Mouse (Mus musculus): ENCODE results near the gene Sp9. TPM values are rescaled to one million over a fixed set of nuclear protein-coding genes. Genes with fewer than 3 reads are reported as not detected.

Sp9 gene
- 0.13 and 0.55 TPM in 2 replicates for total RNA-seq (2012; rRNA removed)
- not detected in 2 replicates for total RNA-seq (2014; rRNA removed)
- polyA plus RNA-seq (2012; ENCODE audit: insufficient read length, low read depth), result not detected in 2 replicates

DNA sequence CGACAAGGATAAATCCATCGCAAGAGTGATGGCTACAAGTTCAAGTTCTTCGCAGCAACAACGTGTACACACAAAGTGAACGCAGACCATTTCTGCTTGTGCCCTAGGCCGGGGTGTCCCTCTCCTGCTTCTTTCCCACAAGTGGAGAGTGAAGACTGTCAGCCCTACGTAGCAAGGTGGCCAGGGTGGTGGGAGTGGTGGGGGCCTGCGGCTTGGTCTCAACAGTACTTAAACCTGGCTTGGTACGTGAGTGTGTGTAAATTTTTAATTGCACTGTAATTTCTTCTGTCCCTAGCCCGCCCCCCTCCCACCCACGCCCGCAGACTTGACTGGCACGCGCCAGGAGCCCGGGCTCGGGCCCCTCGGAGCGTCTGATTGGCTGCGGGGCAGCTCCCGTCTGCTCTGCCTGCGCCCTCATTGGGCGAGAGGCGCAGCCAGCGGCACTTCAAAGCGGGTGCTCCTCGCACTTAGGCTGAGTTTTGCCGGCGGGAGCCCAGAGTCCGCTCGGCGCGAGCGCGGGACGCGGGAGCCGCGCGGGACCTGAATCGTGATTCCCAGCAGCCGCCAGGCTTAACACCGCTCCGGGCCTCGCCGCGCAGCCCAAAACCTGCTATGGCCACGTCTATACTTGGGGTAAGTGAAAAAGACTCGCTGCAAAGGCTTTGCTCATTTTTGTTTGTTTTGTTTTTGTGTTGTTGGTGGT is at the start of gene Sp9:
Gene Sp9, plus strand, starts transcription at position 467 of the 703 bp plus-strand sequence.
- H3K79me2 ChIP-seq (replicated peaks; ENCODE audit: control insufficient read depth, extremely low read depth, insufficient read depth, poor library complexity, severe bottlenecking), result no peaks in the 10 kb centered on the region
- H3K9me3 ChIP-seq (replicated peaks; ENCODE audit: low read length), result peaks cover 19% of the 10 kb centered on the region
- in situ Hi-C loops (cut with MboI; ENCODE audit: low pct_ligation_motif_present, low pct_unique_long_range_greater_than_20kb, low sequenced_read_pairs), result no loop called here
- dilution Hi-C loops (cut with MboI; ENCODE audit: extremely low pct_ligation_motif_present, extremely low pct_unique_long_range_greater_than_20kb, low sequenced_read_pairs), result no loop called here
- no peak for DNase-seq (ENCODE audit: extremely low read depth)
- H3K4me2 ChIP-seq (ENCODE audit: insufficient read depth, low read depth, poor library complexity, severe bottlenecking), result peak within 1 kb of the TSS; percentile 47; the same call in 1 of the 2 replicates
- H3K36me3 ChIP-seq (replicated peaks in 1 of 2; ENCODE audit: control insufficient read depth in 1 of 2, insufficient read depth in 1 of 2, low read length in 1 of 2), result no peaks in the 10 kb centered on the region
- no peaks in the 10 kb centered on the region; a peak in 1 of 4 replicates for H3K4me1 ChIP-seq (ENCODE audit: control insufficient read depth in 1 of 2, insufficient read depth in 2 of 2)
- H3K27me3 ChIP-seq (replicated peaks), result peaks cover 28% of the 10 kb centered on the region
- no peak within 1 kb of the TSS for H3K27ac ChIP-seq (ENCODE audit: insufficient read depth, low read depth)
- H3K4me3 ChIP-seq (replicated peaks in 1 of 3; ENCODE audit: low read depth in 2 of 3, low read length in 2 of 3, poor library complexity in 1 of 3), result peak within 1 kb of the TSS in 1 of 3 experiments; percentile 67
- peak within 1 kb of the TSS; percentile 46; the same call in 1 of the 2 replicates for H3K9ac ChIP-seq (ENCODE audit: insufficient read depth, low read depth)
- TF ChIP-seq USF1 (IDR thresholded peaks at IDR 0.05; ENCODE audit: low read depth, low read length) (no peak), ZMIZ1 (IDR thresholded peaks at IDR 0.05; ENCODE audit: low read depth, low read length) (no peak), PAX5 (IDR thresholded peaks at IDR 0.05; ENCODE audit: low read length) (no peak), CHD2 (IDR thresholded peaks at IDR 0.05; ENCODE audit: low read length) (no peak), BHLHE40 (IDR thresholded peaks at IDR 0.05; ENCODE audit: low read depth, low read length) (no peak), GABPA (IDR thresholded peaks at IDR 0.05; ENCODE audit: insufficient replicate concordance, low read depth, low read length) (no peak), E2F4 (IDR thresholded peaks at IDR 0.05; ENCODE audit: insufficient replicate concordance, low read depth, low read length) (no peak), POLR2A (IDR thresholded peaks at IDR 0.05; ENCODE audit: low read depth, low read length) (no peak), KAT2A (IDR thresholded peaks at IDR 0.05; ENCODE audit: insufficient replicate concordance, low read length) (no peak), POLR2AphosphoS2 (IDR thresholded peaks at IDR 0.05; ENCODE audit: low read depth, low read length) (no peak), JUND (conservative IDR thresholded peaks at IDR 0.05; ENCODE audit: low read depth, low read length) (no peak), ELF1 (IDR thresholded peaks at IDR 0.05; ENCODE audit: low read depth, low read length) (no peak), HCFC1 (IDR thresholded peaks at IDR 0.05; ENCODE audit: low read depth, low read length) (no peak), TBP (conservative IDR thresholded peaks at IDR 0.05; ENCODE audit: low read depth, low read length) (no peak), ZC3H11A (IDR thresholded peaks at IDR 0.05; ENCODE audit: low read depth, low read length) (no peak), ZKSCAN1 (IDR thresholded peaks at IDR 0.05; ENCODE audit: borderline replicate concordance, low read depth, low read length) (no peak), MAZ (IDR thresholded peaks at IDR 0.05; ENCODE audit: low read depth, low read length) (no peak), MYC (IDR thresholded peaks at IDR 0.05; ENCODE audit: low read depth, low read length) (no peak), NELFE (IDR thresholded peaks at IDR 0.05; ENCODE audit: low read depth, low read length) (no peak)

- no peaks in the 10 kb centered on the region for H3K36me3 ChIP-seq (replicated peaks in 1 of 2; ENCODE audit: control insufficient read depth in 1 of 2, insufficient read depth in 1 of 2, low read length in 1 of 2)
- dilution Hi-C loops (cut with MboI; ENCODE audit: extremely low pct_ligation_motif_present, extremely low pct_unique_long_range_greater_than_20kb, low sequenced_read_pairs), result no loop called here
- H3K4me1 ChIP-seq (ENCODE audit: control insufficient read depth in 1 of 2, insufficient read depth in 2 of 2), result no peaks in the 10 kb centered on the region
- DNase-seq (ENCODE audit: extremely low read depth), result no peak
- TF ChIP-seq MXI1 (IDR thresholded peaks at IDR 0.05; ENCODE audit: low read depth, low read length) (no peak), SIN3A (IDR thresholded peaks at IDR 0.05; ENCODE audit: low read length) (no peak), HCFC1 (IDR thresholded peaks at IDR 0.05; ENCODE audit: low read depth, low read length) (no peak), E2F4 (IDR thresholded peaks at IDR 0.05; ENCODE audit: insufficient replicate concordance, low read depth, low read length) (no peak), ETS1 (conservative IDR thresholded peaks at IDR 0.05; ENCODE audit: low read depth, low read length) (no peak), ZMIZ1 (IDR thresholded peaks at IDR 0.05; ENCODE audit: low read depth, low read length) (no peak), CHD2 (IDR thresholded peaks at IDR 0.05; ENCODE audit: low read length) (no peak), MAFK (IDR thresholded peaks at IDR 0.05; ENCODE audit: insufficient replicate concordance, low read length) (no peak), RCOR1 (conservative IDR thresholded peaks at IDR 0.05; ENCODE audit: low read depth, low read length) (no peak), PAX5 (IDR thresholded peaks at IDR 0.05; ENCODE audit: low read length) (no peak), ZNF384 (IDR thresholded peaks at IDR 0.05; ENCODE audit: low read depth, low read length) (no peak), POLR2AphosphoS2 (IDR thresholded peaks at IDR 0.05; ENCODE audit: low read depth, low read length) (no peak), CHD1 (IDR thresholded peaks at IDR 0.05; ENCODE audit: low read depth, low read length) (no peak), TBP (conservative IDR thresholded peaks at IDR 0.05; ENCODE audit: low read depth, low read length) (no peak), NRF1 (IDR thresholded peaks at IDR 0.05; ENCODE audit: low read depth, low read length) (no peak)
- H3K4me3 ChIP-seq (replicated peaks in 1 of 3; ENCODE audit: low read depth in 2 of 3, low read length in 2 of 3, poor library complexity in 1 of 3), result no peak overlapping the region
- no peaks in the 10 kb centered on the region for H3K79me2 ChIP-seq (replicated peaks; ENCODE audit: control insufficient read depth, extremely low read depth, insufficient read depth, poor library complexity, severe bottlenecking)
- no peak overlapping the region for H3K4me2 ChIP-seq (ENCODE audit: insufficient read depth, low read depth, poor library complexity, severe bottlenecking)
- no peaks in the 10 kb centered on the region for H3K9me3 ChIP-seq (replicated peaks; ENCODE audit: low read length)
- H3K9ac ChIP-seq (ENCODE audit: insufficient read depth, low read depth), result no peak overlapping the region
- no peaks in the 10 kb centered on the region for H3K27me3 ChIP-seq (replicated peaks)
- no peak overlapping the region for H3K27ac ChIP-seq (ENCODE audit: insufficient read depth, low read depth)
- in situ Hi-C loops (cut with MboI; ENCODE audit: low pct_ligation_motif_present, low pct_unique_long_range_greater_than_20kb, low sequenced_read_pairs), result no loop called here
Observed at GRCm38 (mm10) chr2:73231081-73231480, 40.6 kb upstream of the Sp9 start.

All from CH12.LX (cell line).